Mouse (Mus musculus) stomach, embryonic 15.5 days (tissue): Measurements from ENCODE around the gene Hectd1. TPM values are rescaled to one million over a fixed set of nuclear protein-coding genes. Genes with fewer than 3 reads are reported as not detected.

Experiments used
- ATAC-seq: fragments of 200-750 bp; cut with Nextera tagmentation; 2 replicates; pipeline ENCODE4 v1.8.0; 2017; ENCODE audit warnings: low read depth, moderate number of reproducible peaks, moderate TSS enrichment; ENCODE audit not compliant: insufficient read depth, low FRiP score
- H3K27ac ChIP-seq: fragments of 300-500 bp; sonication (generic); 2 replicates; pipeline ENCODE4 v1.5.1; 2015; ENCODE audit warnings: mild to moderate bottlenecking, inconsistent platforms
- H3K27me3 ChIP-seq: fragments of 300-500 bp; sonication (generic); replicated peaks from 2 replicates; pipeline ENCODE4 v1.6.1; 2015; ENCODE audit warnings: inconsistent platforms
- H3K36me3 ChIP-seq: fragments of 300-500 bp; sonication (generic); 2 replicates; pipeline ENCODE4 v1.6.1; 2015; ENCODE audit warnings: inconsistent platforms
- H3K4me1 ChIP-seq: fragments of 300-500 bp; sonication (generic); 2 replicates; pipeline ENCODE4 v1.6.1; 2015; ENCODE audit warnings: inconsistent platforms
- H3K4me2 ChIP-seq: fragments of 300-500 bp; sonication (generic); 2 replicates; pipeline ENCODE4 v1.6.1; 2015; ENCODE audit warnings: mild to moderate bottlenecking, inconsistent platforms
- H3K4me3 ChIP-seq: fragments of 300-500 bp; sonication (generic); replicated peaks from 2 replicates; pipeline ENCODE4 v1.5.1; 2015; ENCODE audit warnings: inconsistent platforms
- H3K9ac ChIP-seq: fragments of 300-500 bp; sonication (generic); 2 replicates; pipeline ENCODE4 v1.6.1; 2015; ENCODE audit warnings: inconsistent platforms
- H3K9me3 ChIP-seq: fragments of 300-500 bp; sonication (generic); 2 replicates; pipeline ENCODE4 v1.6.1; 2016; ENCODE audit warnings: inconsistent platforms
- WGBS: fragments of 180-500 bp; shearing (Covaris S2); methylation state at CpG from one replicate; pipeline ENCODE4 v1.1.7; 2015; 5-methylcytosine and 5-hydroxymethylcytosine counted together
- polyA plus RNA-seq: library from polyadenylated mRNA; unstranded; fragments of >200 nt; fragmentation: Nextera tagmentation; extraction: Ambion mirVana; gene quantifications from 2 replicates; pipeline ENCODE4 v1.2.1, GENCODE M21; 2015

Gene Hectd1
- 38.3 and 40.7 TPM in 2 replicates for polyA plus RNA-seq

- Histone ChIP-seq H3K4me3 (peak within 1 kb of the TSS; percentile 93), H3K27ac (peak within 1 kb of the TSS; percentile 99), H3K9me3 (no peaks in the 10 kb centered on the region), H3K27me3 (no peaks in the 10 kb centered on the region), H3K36me3 (peaks cover 6% of the 10 kb centered on the region), H3K4me2 (peak within 1 kb of the TSS; percentile 55), H3K4me1 (peaks cover 5% of the 10 kb centered on the region; the same call in 1 of the 2 replicates), H3K9ac (peak within 1 kb of the TSS; percentile 95)
- whole genome bisulfite sequencing: under 1% methylated on average over 74 of the region's 114 CpGs
- ATAC-seq: peak; percentile 93
Observed at GRCm38 (mm10) chr12:51829290-51830076, at the start of gene Hectd1. Gene Hectd1, minus strand, starts transcription at chr12:51829536.

DNA sequence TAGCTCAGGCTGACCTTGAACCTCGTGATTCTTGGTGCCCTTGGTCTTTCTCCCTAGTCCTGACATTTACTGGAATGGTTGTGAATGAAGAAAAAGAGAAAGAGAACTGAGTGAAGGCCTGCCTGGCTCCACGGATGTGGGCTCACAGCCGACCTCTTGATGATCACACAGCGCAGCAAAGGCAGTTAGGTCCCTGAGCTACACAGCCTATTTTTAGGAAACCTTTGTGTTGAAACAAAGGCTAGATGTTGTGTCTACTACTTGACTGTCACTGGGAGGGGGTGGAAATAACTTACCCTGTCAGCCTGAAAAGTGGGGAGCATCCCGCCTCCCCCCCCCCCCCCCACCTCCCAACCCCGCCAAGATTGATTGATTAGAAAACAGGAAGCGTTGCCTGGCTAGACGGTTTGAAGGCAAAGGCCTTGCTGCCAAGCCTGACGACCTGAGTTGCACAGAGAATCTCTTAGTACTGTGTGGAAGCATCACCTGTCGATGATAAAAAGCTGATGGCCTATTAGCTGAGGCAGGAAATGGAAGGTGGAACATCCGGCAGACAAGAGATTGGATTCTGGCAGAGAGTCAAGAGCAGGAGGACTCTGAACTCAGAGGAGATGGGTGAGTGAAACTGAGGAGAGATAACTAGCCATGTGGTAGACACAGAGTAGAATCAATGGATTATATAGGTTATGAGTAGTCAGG is 42.3 kb upstream of the Hectd1 start:
- ATAC-seq: no peak
- H3K27ac ChIP-seq: no peak overlapping the region
- WGBS: 54% methylated on average over 11 of the region's 11 CpGs
- H3K9me3 ChIP-seq: no peaks in the 10 kb centered on the region
- no peak overlapping the region for H3K4me2 ChIP-seq
- H3K27me3 ChIP-seq: no peaks in the 10 kb centered on the region
- no peaks in the 10 kb centered on the region for H3K4me1 ChIP-seq
- no peak overlapping the region for H3K4me3 ChIP-seq
- H3K36me3 ChIP-seq: 0 out of 2 replicates have a peak, but pooled peaks cover 5% of the 10 kb centered on the region
- H3K9ac ChIP-seq: no peak overlapping the region

- Histone ChIP-seq H3K27ac (no peak overlapping the region), H3K9me3 (no peaks in the 10 kb centered on the region), H3K4me1 (0 out of 2 replicates have a peak, but pooled peaks cover 3% of the 10 kb centered on the region), H3K36me3 (no peaks in the 10 kb centered on the region), H3K4me2 (no peak overlapping the region), H3K4me3 (no peak overlapping the region), H3K9ac (no peak overlapping the region), H3K27me3 (no peaks in the 10 kb centered on the region)
- 77% methylated on average over 3 of the region's 3 CpGs for WGBS
- ATAC-seq: no peak
Observed at GRCm38 (mm10) chr12:51869511-51869910, 40.2 kb upstream of the Hectd1 start.

DNA sequence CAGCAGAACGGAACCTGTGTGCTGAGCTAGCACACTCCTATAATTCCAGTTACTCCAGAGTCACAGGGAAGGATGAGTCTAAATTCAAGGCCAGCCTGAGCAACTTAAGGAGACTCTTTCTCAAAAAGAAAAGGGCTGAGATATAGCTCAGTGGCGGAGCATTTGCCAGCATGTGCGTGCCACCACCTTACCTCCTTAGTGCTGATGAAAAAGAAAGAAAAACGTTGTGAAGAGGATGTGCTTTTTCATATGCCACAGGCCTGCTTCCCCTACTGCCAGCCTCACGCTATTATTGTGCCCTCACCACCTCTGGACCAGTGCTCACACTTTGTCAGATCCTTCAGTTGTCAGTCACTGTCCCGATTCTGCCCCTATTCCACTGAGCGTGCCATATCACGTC is 37.7 kb upstream of the Hectd1 start:
- no peaks in the 10 kb centered on the region for H3K36me3 ChIP-seq
- no peak overlapping the region for H3K4me2 ChIP-seq
- WGBS: 75% methylated on average over 8 of the region's 8 CpGs
- no peak overlapping the region for H3K4me3 ChIP-seq
- H3K27me3 ChIP-seq: no peaks in the 10 kb centered on the region
- 0 out of 2 replicates have a peak, but pooled peaks cover 3% of the 10 kb centered on the region for H3K4me1 ChIP-seq
- no peak overlapping the region for H3K27ac ChIP-seq
- no peak for ATAC-seq
- H3K9me3 ChIP-seq: no peaks in the 10 kb centered on the region
- no peak overlapping the region for H3K9ac ChIP-seq

- ATAC-seq: no peak
- no peak overlapping the region for H3K4me3 ChIP-seq
- WGBS: 62% methylated on average over 13 of the region's 13 CpGs
- peak overlapping the region; percentile 60; the same call in 1 of the 2 replicates for H3K27ac ChIP-seq
- H3K4me1 ChIP-seq: 0 out of 2 replicates have a peak, but pooled peaks cover 3% of the 10 kb centered on the region
- no peaks in the 10 kb centered on the region for H3K27me3 ChIP-seq
- no peaks in the 10 kb centered on the region for H3K9me3 ChIP-seq
- no peak overlapping the region for H3K9ac ChIP-seq
- no peaks in the 10 kb centered on the region for H3K36me3 ChIP-seq
- 0 out of 2 replicates have a peak overlapping the region, but pooled peaks have one; percentile 3 for H3K4me2 ChIP-seq
Observed at GRCm38 (mm10) chr12:51866226-51866910, 37.0 kb upstream of the Hectd1 start.

GRCm38 (mm10) chr12:51865790-51866179 is 36.4 kb upstream of the Hectd1 start:
- Histone ChIP-seq H3K9me3 (no peaks in the 10 kb centered on the region), H3K27me3 (no peaks in the 10 kb centered on the region), H3K27ac (peak overlapping the region; percentile 63), H3K4me2 (0 out of 2 replicates have a peak overlapping the region, but pooled peaks have one; percentile 3), H3K36me3 (no peaks in the 10 kb centered on the region), H3K9ac (no peak overlapping the region), H3K4me3 (no peak overlapping the region), H3K4me1 (0 out of 2 replicates have a peak, but pooled peaks cover 3% of the 10 kb centered on the region)
- peak; percentile 73 for ATAC-seq
- 29% methylated on average over 4 of the region's 4 CpGs for WGBS

DNA sequence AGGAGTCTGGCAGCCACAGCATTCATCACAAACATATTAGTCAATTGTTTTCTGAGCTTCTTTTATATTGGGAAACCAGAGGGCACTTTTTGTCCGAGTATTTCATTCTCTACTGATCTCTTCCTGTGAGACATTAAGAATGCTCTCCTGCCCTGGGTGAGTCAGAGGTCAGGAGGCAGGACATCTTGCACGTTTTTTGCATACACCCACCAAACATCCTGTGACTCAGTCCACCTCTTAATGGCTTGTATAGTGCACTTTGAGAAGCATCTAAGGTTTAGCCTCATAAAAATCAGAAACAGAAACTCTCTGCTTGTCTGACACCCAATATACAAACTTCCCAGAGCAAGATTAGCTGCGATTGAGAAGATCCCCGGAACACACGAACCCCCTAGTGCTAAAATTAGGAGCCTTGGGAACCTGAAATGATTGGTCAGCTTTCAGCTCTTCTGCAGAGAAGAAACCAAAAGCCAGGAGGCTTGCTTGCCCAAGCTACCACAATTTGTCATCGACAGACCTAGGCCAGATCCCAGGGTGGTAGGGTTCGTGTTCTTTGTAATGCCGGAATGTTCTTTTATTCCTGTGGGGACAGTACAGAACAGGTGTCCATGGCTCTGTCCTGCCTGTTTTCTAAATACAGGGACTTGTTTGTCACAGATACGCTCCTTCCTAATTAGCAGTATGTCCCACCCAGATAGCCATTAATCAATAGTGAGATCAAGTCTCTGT is 35.9 kb upstream of the Hectd1 start:
- ATAC-seq: 0 out of 2 replicates have a peak, but pooled peaks have one; percentile 6

DNA sequence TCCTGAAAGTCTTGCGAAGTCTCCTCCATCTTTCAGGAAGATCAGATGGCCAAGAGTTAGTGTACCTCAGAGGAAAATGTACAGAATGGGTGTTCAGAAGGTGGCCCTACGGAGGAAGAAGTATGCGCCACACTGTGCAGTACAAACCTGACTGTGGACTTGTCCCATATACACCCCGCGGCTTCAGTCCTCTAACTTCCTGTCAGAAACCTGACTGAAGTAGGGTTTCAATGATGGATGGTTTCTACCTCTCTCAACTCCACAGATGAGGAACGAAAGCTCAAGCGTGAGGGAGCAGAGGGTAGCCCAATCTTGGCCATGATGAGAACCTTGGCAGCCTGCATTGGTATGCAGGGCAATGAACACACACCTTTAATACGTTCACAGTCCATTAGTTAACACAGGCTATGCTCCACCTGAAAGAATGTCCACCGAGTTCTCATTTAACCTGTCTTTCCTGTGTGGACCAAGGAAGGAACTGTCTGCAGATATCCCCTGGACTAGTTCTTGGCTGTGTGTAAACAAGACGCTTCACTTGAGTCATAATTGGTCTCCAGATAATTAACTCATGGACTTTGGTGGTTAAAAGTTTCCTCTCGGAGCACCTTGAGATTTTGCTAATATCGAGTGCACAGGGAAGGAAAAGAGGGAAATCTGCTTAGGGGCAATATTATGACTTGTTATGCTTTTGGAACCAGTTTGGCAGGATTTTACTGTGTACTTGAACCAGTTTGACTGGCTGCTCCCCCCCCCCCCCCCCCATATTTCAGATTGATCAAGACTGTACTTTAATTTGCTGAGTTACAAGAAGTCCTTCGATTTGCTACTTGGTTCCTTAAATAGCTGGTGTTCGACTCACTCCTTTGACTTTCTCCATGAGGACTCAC is 34.0 kb upstream of the Hectd1 start:
- Histone ChIP-seq H3K4me3 (no peak overlapping the region), H3K27ac (peak overlapping the region; percentile 28; the same call in 1 of the 2 replicates), H3K9ac (no peak overlapping the region), H3K36me3 (no peaks in the 10 kb centered on the region), H3K27me3 (no peaks in the 10 kb centered on the region), H3K4me1 (0 out of 2 replicates have a peak, but pooled peaks cover 3% of the 10 kb centered on the region), H3K9me3 (no peaks in the 10 kb centered on the region), H3K4me2 (no peak overlapping the region)
- WGBS: 73% methylated on average over 14 of the region's 14 CpGs
- peak; percentile 40; the same call in 1 of the 2 replicates for ATAC-seq

More for the DNA sequence above, 35.9 kb upstream of the Hectd1 start:
- H3K4me2 ChIP-seq: no peak overlapping the region
- H3K4me1 ChIP-seq: 0 out of 2 replicates have a peak, but pooled peaks cover 3% of the 10 kb centered on the region
- 47% methylated on average over 9 of the region's 9 CpGs for WGBS
- no peaks in the 10 kb centered on the region for H3K36me3 ChIP-seq
- H3K9ac ChIP-seq: no peak overlapping the region
- no peaks in the 10 kb centered on the region for H3K27me3 ChIP-seq
- no peaks in the 10 kb centered on the region for H3K9me3 ChIP-seq
- peak overlapping the region; percentile 63 for H3K27ac ChIP-seq
- H3K4me3 ChIP-seq: no peak overlapping the region

DNA sequence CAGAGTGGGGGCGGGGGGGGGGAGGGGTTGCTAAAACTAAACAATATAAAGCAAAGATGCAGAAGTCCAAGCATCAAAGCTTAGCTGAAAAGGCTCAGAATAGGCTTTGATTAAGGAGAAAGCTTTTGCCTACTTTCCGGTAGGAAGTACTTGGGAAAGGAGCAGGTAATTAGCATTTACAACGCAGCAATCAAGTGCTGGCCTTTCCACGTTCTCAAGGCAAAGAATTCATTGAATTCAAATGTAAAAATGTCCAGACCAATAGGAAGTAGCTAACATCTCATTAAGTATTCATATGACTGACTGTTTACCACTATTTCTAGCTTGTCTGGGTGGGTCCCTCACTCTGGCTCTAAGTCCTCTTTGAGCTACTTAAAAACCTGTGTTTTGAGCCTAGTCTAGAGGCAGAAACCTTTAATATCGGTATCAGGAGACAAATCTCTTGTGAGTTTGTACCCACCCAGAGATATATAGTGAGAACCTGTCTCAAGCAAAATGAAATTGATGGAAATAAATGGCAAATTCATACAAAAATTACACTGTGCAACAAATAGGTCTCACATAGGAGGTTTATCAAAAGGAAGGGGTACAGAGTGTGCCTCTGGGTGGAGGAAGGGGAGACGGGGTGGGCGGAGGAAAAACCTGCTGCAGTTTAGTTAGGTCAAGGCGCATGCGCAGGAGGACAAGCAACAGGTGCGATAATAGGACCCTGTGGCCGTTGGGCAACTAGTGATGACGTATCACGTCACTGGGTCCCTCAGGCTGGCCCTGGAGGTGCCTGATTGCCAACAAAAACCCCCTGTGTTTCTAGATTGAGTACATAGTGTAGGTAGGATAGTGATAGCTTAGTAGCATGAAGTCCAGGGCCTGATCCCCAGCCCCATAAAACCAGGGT is 29.0 kb upstream of the Hectd1 start:
- 77% methylated on average over 13 of the region's 13 CpGs for WGBS
- ATAC-seq: no peak
- Histone ChIP-seq H3K9me3 (no peaks in the 10 kb centered on the region), H3K27ac (no peak overlapping the region), H3K4me1 (no peaks in the 10 kb centered on the region), H3K4me2 (no peak overlapping the region), H3K4me3 (no peak overlapping the region), H3K27me3 (no peaks in the 10 kb centered on the region), H3K36me3 (no peaks in the 10 kb centered on the region), H3K9ac (no peak overlapping the region)
